Mouse (Mus musculus) small intestine, adult 2 months (tissue): ENCODE data around the gene Gm20924. TPM values are rescaled to one million over a fixed set of nuclear protein-coding genes. Genes with fewer than 3 reads are reported as not detected.
"Not testable (repeated sequence)": the region's sequence is repeated elsewhere in the genome, so short reads cannot be mapped to it uniquely, and the experiment has no call there.

ENCODE experiments used
- H3K27ac ChIP-seq: fragments of 200-500 bp; 2 replicates; pipeline ENCODE4 v1.5.1; 2012; ENCODE audit warnings: low read depth, low read length, control low read depth, inconsistent platforms; ENCODE audit not compliant: insufficient read depth
- H3K27me3 ChIP-seq: fragments of 200-500 bp; 2 replicates; pipeline ENCODE4 v1.6.1; 2012; ENCODE audit warnings: mild to moderate bottlenecking, moderate library complexity, low read length, inconsistent platforms; ENCODE audit not compliant: control insufficient read depth, insufficient read depth
- H3K36me3 ChIP-seq: fragments of 200-500 bp; 2 replicates; pipeline ENCODE4 v1.6.1; 2012; ENCODE audit warnings: mild to moderate bottlenecking, low read length, control low read depth, inconsistent platforms; ENCODE audit not compliant: control insufficient read depth, insufficient read depth
- H3K4me1 ChIP-seq: fragments of 200-500 bp; 2 replicates; pipeline ENCODE4 v1.6.1; 2012; ENCODE audit warnings: low read length, inconsistent platforms, mixed read lengths; ENCODE audit not compliant: control insufficient read depth, insufficient read depth, insufficient read length
- H3K4me3 ChIP-seq: fragments of 200-500 bp; 2 replicates; pipeline ENCODE4 v1.5.1; 2012; ENCODE audit warnings: low read depth, mild to moderate bottlenecking, control low read depth, inconsistent platforms, low read length, moderate library complexity
- WGBS: fragments of 180-500 bp; shearing (Covaris S2); methylation state at CpG from one replicate; pipeline ENCODE4 v1.1.7; 2018; 5-methylcytosine and 5-hydroxymethylcytosine counted together
- polyA plus RNA-seq: library from polyadenylated mRNA; depleted of rRNA; stranded (reverse); fragments of >200 nt; gene quantifications from 2 replicates; pipeline ENCODE4 v1.2.3, GENCODE M21; 2012; rRNA removed

Gene Gm20924
- polyA plus RNA-seq, result not detected in 2 replicates

DNA sequence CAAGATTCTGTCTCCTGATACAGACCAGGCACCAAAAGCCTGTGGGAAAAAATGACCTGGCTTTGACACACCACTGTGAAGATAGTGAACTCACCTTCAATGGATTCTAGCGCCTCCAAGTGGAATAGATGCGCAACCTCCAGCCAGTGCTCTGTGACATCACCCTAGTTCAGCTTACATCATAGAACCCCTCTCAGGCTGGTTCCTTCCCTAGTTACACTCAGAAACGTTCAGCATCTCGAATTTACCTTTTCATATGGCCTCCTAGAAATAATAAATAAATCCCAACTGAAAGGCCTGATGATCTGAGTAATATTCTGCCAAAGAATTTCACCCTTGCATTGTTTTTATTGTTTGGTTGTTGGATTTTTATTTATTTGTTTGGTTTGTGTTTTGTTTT lies at the start of gene Gm20924:
Gene Gm20924, minus strand, starts transcription at position 101 of the 400 bp plus-strand sequence.
- H3K36me3 ChIP-seq, result not testable (repeated sequence)

More for the DNA sequence above, at the start of gene Gm20924:
- not testable (repeated sequence) for H3K27me3 ChIP-seq, H3K4me1 ChIP-seq, H3K27ac ChIP-seq, H3K4me3 ChIP-seq
- WGBS, result no CpG with 5 or more reads among the region's 4 CpGs

Other genes starting within 250 kb of the Gm20924 start
- gene Gm20736, start 170.2 kb upstream of the Gm20924 start, polyA plus RNA-seq, result not detected in 2 replicates